Mouse (Mus musculus): ENCODE measurements around the gene Cachd1.

- TF ChIP-seq TAL1 (IDR thresholded peaks at IDR 0.05; ENCODE audit: low read length) (no peak), GATA1 (IDR thresholded peaks at IDR 0.05; ENCODE audit: low read length) (no peak)
These were observed 267.2 kb downstream of the Cachd1 start for GRCm38 (mm10) chr4:101043691-101044090.

Measured in erythroblast, embryonic 14.5 days (primary cell).